Mouse (Mus musculus): ENCODE results near the gene Gpatch2l. TPM values are rescaled to one million over a fixed set of nuclear protein-coding genes. Genes with fewer than 3 reads are reported as not detected.

Gene Gpatch2l
- polyA plus RNA-seq (2012; ENCODE audit: low replicate concordance), result 13.3 and 22.6 TPM in 2 replicates

GRCm38 (mm10) chr12:86241604-86242536, at the start of gene Gpatch2l:
Gene Gpatch2l (plus strand): TSS chr12:86241858.

Other genes starting within 250 kb of the Gpatch2l start
- gene Tgfb3, start 162.8 kb upstream of the Gpatch2l start, polyA plus RNA-seq (2012; ENCODE audit: low replicate concordance), result 0.92 and 1.5 TPM in 2 replicates
- gene Ift43, start 159.3 kb upstream of the Gpatch2l start, polyA plus RNA-seq (2012; ENCODE audit: low replicate concordance), result 0.86 and 1.5 TPM in 2 replicates
- gene Esrrb, start 119.3 kb downstream of the Gpatch2l start, polyA plus RNA-seq (2012; ENCODE audit: low replicate concordance), result not detected in 2 replicates

Data from hematopoietic multipotent progenitor cell, adult 10-12 weeks (in vitro differentiated cells).